Mouse (Mus musculus): ENCODE measurements around the gene Itgbl1. TPM values are rescaled to one million over a fixed set of nuclear protein-coding genes. Genes with fewer than 3 reads are reported as not detected.
A peak's percentile ranks its signal among the peaks of the same experiment; 100 is the strongest.
"Not testable (repeated sequence)": the region's sequence is repeated elsewhere in the genome, so short reads cannot be mapped to it uniquely, and the experiment has no call there.

Itgbl1 gene
- 0.15 and 0.23 TPM in 2 replicates for polyA plus RNA-seq (2015; fragmentation: Nextera tagmentation; extraction: Ambion mirVana)

- no peak within 1 kb of the TSS for H3K27ac ChIP-seq
- H3K9ac ChIP-seq: no peak within 1 kb of the TSS
- no peaks in the 10 kb centered on the region for H3K9me3 ChIP-seq
- no peak within 1 kb of the TSS for H3K4me2 ChIP-seq
- no peak within 1 kb of the TSS for H3K4me3 ChIP-seq (replicated peaks)
- H3K36me3 ChIP-seq: no peaks in the 10 kb centered on the region
- H3K27me3 ChIP-seq (replicated peaks): no peaks in the 10 kb centered on the region
- ATAC-seq (ENCODE audit: insufficient read depth, low FRiP score, low read depth): no peak
- H3K4me1 ChIP-seq: peaks cover 8% of the 10 kb centered on the region; the same call in 1 of the 2 replicates
- 40% methylated on average over 7 of the region's 7 CpGs for WGBS
These were observed at the start of gene Itgbl1 for GRCm38 (mm10) chr14:123659921-123660385. TSS of gene Itgbl1 (plus strand) at chr14:123659971.

DNA sequence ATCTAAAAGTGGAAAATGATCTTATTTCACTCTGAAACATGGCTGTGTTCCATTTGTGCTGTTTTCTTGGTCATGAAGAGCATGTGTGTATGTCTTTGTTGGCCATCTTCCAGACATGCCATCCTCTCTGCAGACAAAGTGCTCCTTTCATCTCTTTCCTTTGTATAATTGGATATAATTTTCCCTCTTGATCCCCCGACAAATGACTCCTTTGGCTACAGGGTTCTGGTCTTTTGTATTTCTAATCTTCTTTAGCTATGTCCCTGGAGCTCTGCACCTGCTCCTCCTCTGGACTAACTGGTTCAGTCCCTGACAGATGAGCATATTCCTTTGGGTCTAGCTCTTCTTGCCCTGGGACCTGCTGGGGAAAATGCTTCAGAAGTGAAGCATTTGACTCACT lies 36.8 kb upstream of the Itgbl1 start:
- no peaks in the 10 kb centered on the region for H3K9me3 ChIP-seq
- peaks cover 3% of the 10 kb centered on the region; the same call in 1 of the 2 replicates for H3K4me1 ChIP-seq
- 30% methylated on average over 1 of the region's 1 CpGs for whole genome bisulfite sequencing
- no peak for ATAC-seq (ENCODE audit: insufficient read depth, low FRiP score, low read depth)
- H3K27ac ChIP-seq: no peak overlapping the region
- H3K9ac ChIP-seq: no peak overlapping the region
- H3K4me2 ChIP-seq: no peak overlapping the region
- no peaks in the 10 kb centered on the region for H3K27me3 ChIP-seq (replicated peaks)
- H3K4me3 ChIP-seq (replicated peaks): no peak overlapping the region
- no peaks in the 10 kb centered on the region for H3K36me3 ChIP-seq

DNA sequence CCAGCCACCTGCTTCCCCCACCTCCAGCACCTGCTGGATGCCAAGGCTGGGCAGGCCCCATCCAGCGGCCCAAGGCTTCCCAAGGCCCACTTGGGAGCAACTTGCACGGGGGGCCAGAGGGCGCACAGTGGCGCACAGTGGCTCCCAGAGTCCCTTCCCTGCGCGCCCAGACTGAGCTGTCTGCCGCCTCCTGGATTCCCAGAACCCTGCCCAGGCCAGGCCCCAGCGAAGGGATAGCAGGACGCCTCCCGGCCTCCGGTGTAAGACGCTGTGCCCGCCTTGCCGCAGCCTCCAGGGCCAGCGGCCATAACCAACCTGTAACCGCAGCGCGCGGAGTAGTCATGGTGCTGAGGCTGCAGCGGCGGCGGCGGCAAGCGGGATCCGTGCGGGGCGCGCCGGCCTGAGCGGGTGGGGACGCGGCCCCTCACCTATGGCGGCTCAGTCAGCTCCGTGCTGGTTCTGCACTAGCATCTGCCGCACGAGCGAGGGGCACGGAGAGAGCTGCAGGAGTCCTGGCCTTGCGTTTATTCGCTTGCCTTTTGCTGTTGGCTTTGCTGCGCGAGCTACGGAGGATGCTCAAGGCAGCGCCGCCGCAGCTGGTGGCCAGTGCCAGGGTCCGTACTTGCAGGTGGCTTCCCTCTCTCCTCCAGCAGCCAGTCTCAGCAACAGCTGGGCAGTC lies 33.1 kb upstream of the Itgbl1 start, which contains the start of gene Nalcn:
Nalcn (minus strand) TSS at position 644 of the 679 bp plus-strand sequence.
- no peak within 1 kb of the TSS for H3K27ac ChIP-seq
- H3K4me1 ChIP-seq: peaks cover 3% of the 10 kb centered on the region; the same call in 1 of the 2 replicates
- WGBS: 2% methylated on average over 47 of the region's 47 CpGs
- H3K36me3 ChIP-seq: no peaks in the 10 kb centered on the region
- H3K4me2 ChIP-seq: peak within 1 kb of the TSS; percentile 86
- peak within 1 kb of the TSS; percentile 39 for H3K4me3 ChIP-seq (replicated peaks)
- no peaks in the 10 kb centered on the region for H3K9me3 ChIP-seq
- H3K9ac ChIP-seq: no peak within 1 kb of the TSS
- H3K27me3 ChIP-seq (replicated peaks): no peaks in the 10 kb centered on the region
- ATAC-seq (ENCODE audit: insufficient read depth, low FRiP score, low read depth): peak; percentile 75

DNA sequence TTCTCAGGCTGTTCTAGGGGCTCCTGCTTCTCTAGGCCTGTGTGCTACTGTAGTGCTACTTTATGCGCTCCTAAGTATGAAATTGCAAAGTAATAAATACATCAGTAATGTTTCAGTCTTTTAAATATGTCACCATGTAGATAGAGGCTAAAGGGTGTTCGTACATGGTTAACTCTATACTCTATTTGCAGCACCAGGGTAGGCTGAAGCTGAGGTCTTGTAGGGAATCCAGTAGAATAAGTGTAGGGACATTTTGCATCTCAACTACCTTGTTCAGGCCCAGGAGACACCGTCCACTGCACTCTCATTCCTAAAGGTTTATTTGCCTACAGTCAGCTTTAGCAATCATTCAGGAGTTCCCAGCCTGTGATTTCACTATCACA lies 32.6 kb upstream of the Itgbl1 start:
- Histone ChIP-seq H3K4me2 (peak overlapping the region; percentile 86), H3K27ac (no peak overlapping the region), H3K4me1 (peaks cover 3% of the 10 kb centered on the region; the same call in 1 of the 2 replicates), H3K27me3 (replicated peaks) (no peaks in the 10 kb centered on the region), H3K9me3 (no peaks in the 10 kb centered on the region), H3K36me3 (no peaks in the 10 kb centered on the region), H3K9ac (no peak overlapping the region), H3K4me3 (replicated peaks) (peak overlapping the region; percentile 39)
- WGBS: 47% methylated on average over 3 of the region's 3 CpGs
- ATAC-seq (ENCODE audit: insufficient read depth, low FRiP score, low read depth): no peak

GRCm38 (mm10) chr14:123661091-123661491 lies 1.3 kb downstream of the Itgbl1 start:
- no peak overlapping the region for H3K27ac ChIP-seq
- no peaks in the 10 kb centered on the region for H3K9me3 ChIP-seq
- H3K27me3 ChIP-seq (replicated peaks): no peaks in the 10 kb centered on the region
- no peak overlapping the region for H3K9ac ChIP-seq
- peak overlapping the region; percentile 23; the same call in 1 of the 2 replicates for H3K4me2 ChIP-seq
- peaks cover 8% of the 10 kb centered on the region; the same call in 1 of the 2 replicates for H3K4me1 ChIP-seq
- ATAC-seq (ENCODE audit: insufficient read depth, low FRiP score, low read depth): peak; percentile 84
- H3K4me3 ChIP-seq (replicated peaks): no peak overlapping the region
- WGBS: 20% methylated on average over 20 of the region's 20 CpGs
- no peaks in the 10 kb centered on the region for H3K36me3 ChIP-seq

DNA sequence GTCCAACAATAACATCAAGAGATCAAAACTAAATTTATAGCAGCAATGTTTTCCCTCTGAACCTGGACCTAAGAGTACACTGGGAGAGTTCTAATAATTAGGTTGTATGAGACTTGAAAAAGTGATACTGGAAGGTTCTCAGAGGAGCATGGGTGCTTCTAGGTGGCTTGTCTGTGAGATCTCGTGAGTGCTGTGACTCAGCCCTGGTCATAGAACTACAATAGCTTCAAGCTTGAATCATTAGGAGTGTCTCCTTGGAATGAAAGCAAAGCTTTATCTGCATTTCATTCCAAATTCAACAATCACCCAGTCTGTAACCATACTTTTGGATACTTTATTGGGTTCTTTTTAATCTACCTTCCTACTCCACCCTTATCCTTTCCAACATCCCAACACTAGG lies 2.6 kb downstream of the Itgbl1 start:
- Histone ChIP-seq H3K4me3 (replicated peaks) (no peak overlapping the region), H3K9ac (no peak overlapping the region), H3K36me3 (no peaks in the 10 kb centered on the region), H3K4me1 (peaks cover 8% of the 10 kb centered on the region; the same call in 1 of the 2 replicates), H3K27ac (no peak overlapping the region), H3K4me2 (no peak overlapping the region), H3K27me3 (replicated peaks) (no peaks in the 10 kb centered on the region), H3K9me3 (no peaks in the 10 kb centered on the region)
- 77% methylated on average over 1 of the region's 1 CpGs for WGBS
- ATAC-seq (ENCODE audit: insufficient read depth, low FRiP score, low read depth): no peak

DNA sequence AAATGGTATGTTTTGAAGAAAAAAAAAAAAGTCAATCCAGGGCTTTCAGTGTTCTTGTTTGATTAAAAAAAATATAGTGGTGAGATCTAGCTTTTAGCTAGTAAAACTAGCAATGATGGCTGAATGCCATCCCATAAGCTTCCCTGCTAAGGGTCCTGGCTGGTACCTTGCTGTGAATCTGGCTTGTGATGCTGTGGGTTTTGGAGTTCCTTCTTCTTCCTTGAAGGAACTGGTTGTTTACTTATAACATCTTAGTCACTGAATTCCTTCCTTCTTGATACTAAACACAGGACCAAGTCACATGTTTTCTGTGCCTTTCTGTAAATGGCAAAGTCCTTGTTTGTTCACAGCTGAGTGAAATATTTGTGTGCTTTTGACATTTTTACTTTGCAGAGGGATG lies 3.4 kb downstream of the Itgbl1 start:
- no peak overlapping the region for H3K27ac ChIP-seq
- peaks cover 8% of the 10 kb centered on the region; the same call in 1 of the 2 replicates for H3K4me1 ChIP-seq
- no peak for ATAC-seq (ENCODE audit: insufficient read depth, low FRiP score, low read depth)
- no peaks in the 10 kb centered on the region for H3K9me3 ChIP-seq
- no peaks in the 10 kb centered on the region for H3K27me3 ChIP-seq (replicated peaks)
- H3K4me3 ChIP-seq (replicated peaks): no peak overlapping the region
- H3K36me3 ChIP-seq: no peaks in the 10 kb centered on the region
- no peak overlapping the region for H3K4me2 ChIP-seq
- H3K9ac ChIP-seq: no peak overlapping the region

DNA sequence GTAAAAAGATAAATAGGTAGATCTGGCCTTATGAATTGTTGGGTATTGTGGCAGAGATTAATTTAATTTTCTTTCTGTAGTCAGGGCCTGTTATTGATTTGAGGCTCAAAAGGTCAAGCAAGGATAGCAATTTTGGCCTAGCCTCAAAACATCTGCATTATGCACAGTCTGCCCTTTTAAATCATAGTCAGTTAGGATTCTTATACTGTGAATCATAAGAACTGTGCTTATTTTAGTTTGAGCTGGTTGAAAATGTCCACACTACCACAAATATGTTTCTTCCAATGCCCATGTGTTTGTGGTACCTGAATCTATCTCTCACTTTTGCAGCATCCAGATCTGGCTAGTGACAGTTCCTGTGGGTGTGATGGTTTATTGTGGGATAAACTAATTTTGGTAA lies 4.7 kb downstream of the Itgbl1 start:
- Histone ChIP-seq H3K4me1 (peaks cover 8% of the 10 kb centered on the region; the same call in 1 of the 2 replicates), H3K4me3 (replicated peaks) (no peak overlapping the region), H3K9ac (no peak overlapping the region), H3K27me3 (replicated peaks) (no peaks in the 10 kb centered on the region), H3K9me3 (no peaks in the 10 kb centered on the region), H3K4me2 (no peak overlapping the region), H3K27ac (no peak overlapping the region), H3K36me3 (no peaks in the 10 kb centered on the region)
- ATAC-seq (ENCODE audit: insufficient read depth, low FRiP score, low read depth): no peak

GRCm38 (mm10) chr14:123671076-123671475 lies 11.3 kb downstream of the Itgbl1 start:
- not testable (repeated sequence) for ATAC-seq (ENCODE audit: insufficient read depth, low FRiP score, low read depth); H3K4me1 ChIP-seq; H3K27me3 ChIP-seq (replicated peaks); H3K27ac ChIP-seq; H3K4me2 ChIP-seq; H3K4me3 ChIP-seq (replicated peaks); H3K9ac ChIP-seq; H3K9me3 ChIP-seq; H3K36me3 ChIP-seq
- 74% methylated on average over 21 of the region's 21 CpGs for WGBS

- no peak overlapping the region for H3K4me3 ChIP-seq (replicated peaks)
- no peak overlapping the region for H3K27ac ChIP-seq
- H3K4me2 ChIP-seq: no peak overlapping the region
- ATAC-seq (ENCODE audit: insufficient read depth, low FRiP score, low read depth): no peak
- H3K27me3 ChIP-seq (replicated peaks): no peaks in the 10 kb centered on the region
- no peak overlapping the region for H3K9ac ChIP-seq
- no peaks in the 10 kb centered on the region for H3K4me1 ChIP-seq
- no peaks in the 10 kb centered on the region for H3K9me3 ChIP-seq
- H3K36me3 ChIP-seq: no peaks in the 10 kb centered on the region
- 65% methylated on average over 2 of the region's 2 CpGs for WGBS
These were observed 18.3 kb downstream of the Itgbl1 start for GRCm38 (mm10) chr14:123678091-123678490.

- no peaks in the 10 kb centered on the region for H3K36me3 ChIP-seq
These were observed 55.0 kb downstream of the Itgbl1 start for GRCm38 (mm10) chr14:123714751-123715150.

DNA sequence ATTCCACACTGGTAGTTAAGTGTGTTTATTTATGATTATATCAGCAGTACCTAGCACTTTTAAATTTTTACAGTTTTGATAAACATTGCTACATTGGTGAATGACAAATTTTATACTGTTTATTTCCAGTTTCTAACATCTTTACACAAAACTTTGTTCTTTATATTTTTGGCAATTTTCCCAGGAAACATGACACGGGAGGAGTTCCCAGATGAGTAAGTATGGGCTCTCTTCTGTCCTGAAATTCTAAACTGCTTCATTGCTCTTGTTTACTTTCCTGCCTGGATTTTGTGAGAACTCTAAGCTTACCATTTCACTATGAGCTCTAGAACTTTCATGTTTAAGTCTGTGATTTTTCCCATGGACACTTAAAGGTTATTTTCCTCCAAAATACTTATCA lies 82.3 kb downstream of the Itgbl1 start:
- whole genome bisulfite sequencing: 27% methylated on average over 1 of the region's 1 CpGs
- no peak for ATAC-seq (ENCODE audit: insufficient read depth, low FRiP score, low read depth)
- Histone ChIP-seq H3K4me1 (no peaks in the 10 kb centered on the region), H3K36me3 (no peaks in the 10 kb centered on the region), H3K27me3 (replicated peaks) (no peaks in the 10 kb centered on the region), H3K4me3 (replicated peaks) (no peak overlapping the region), H3K4me2 (no peak overlapping the region), H3K9ac (no peak overlapping the region), H3K27ac (no peak overlapping the region), H3K9me3 (no peaks in the 10 kb centered on the region)

More at GRCm38 (mm10) chr14:123714751-123715150, 55.0 kb downstream of the Itgbl1 start:
- no peak for ATAC-seq (ENCODE audit: insufficient read depth, low FRiP score, low read depth)
- no peaks in the 10 kb centered on the region for H3K27me3 ChIP-seq (replicated peaks)
- H3K4me2 ChIP-seq: no peak overlapping the region
- no peak overlapping the region for H3K9ac ChIP-seq
- no peaks in the 10 kb centered on the region for H3K9me3 ChIP-seq
- no peak overlapping the region for H3K4me3 ChIP-seq (replicated peaks)
- no peak overlapping the region for H3K27ac ChIP-seq
- no peaks in the 10 kb centered on the region for H3K4me1 ChIP-seq

Data from stomach, embryonic 15.5 days (tissue).